Mouse (Mus musculus): Measurements from ENCODE around the gene Chp2.

Chp2 gene

GRCm38 (mm10) chr7:122219315-122219801 is at the start of gene Chp2:
TSS of gene Chp2 (plus strand) at chr7:122219496.
- DNase-seq (ENCODE audit: low spot score in 2 of 2): peak in 1 of 2 experiments; percentile 33

DNA sequence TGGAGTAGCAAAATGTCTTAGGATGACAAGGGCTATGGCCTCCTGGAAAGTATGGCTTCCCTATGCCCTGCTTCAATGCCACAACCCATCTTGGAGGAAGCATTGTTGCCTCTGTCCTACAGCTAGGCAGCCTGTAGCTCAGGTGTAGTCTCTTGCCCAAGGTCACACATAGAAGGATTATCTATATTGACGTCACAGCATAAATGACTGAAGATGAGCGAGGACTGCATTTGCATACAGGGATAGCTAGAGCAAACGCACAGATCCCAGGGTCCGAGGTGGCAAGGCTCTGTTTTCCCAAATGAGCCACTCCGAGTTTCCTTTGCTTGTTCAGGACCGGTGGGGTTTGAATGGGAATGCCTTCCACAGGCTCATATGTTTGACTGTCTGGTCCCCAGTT is 48.6 kb upstream of the Chp2 start:
- DNase-seq (ENCODE audit: low spot score in 2 of 2): no peak

- DNase-seq (ENCODE audit: low spot score in 2 of 2): no peak
Measured at GRCm38 (mm10) chr7:122171613-122172012, 47.7 kb upstream of the Chp2 start.

DNA sequence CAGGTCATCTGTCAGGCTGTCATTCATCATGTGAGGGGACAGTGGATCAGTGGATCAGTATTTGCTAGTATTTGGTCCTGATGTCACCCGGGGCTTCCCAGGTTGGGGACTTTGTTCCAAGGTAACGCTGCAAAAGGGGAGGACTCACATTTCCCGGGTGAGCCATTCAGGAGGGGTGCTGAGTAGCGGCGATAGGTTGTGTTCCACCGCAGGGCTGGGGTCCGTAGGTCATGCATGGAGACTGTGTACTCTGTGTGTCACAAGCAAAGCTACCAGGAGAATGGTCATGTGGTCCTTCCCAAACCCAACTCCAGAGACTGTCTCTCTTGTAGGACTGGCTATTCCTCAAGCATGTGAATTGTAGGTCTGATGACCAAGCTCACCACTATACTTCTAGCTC is 38.6 kb upstream of the Chp2 start:
- DNase-seq (ENCODE audit: low spot score in 2 of 2): no peak

DNA sequence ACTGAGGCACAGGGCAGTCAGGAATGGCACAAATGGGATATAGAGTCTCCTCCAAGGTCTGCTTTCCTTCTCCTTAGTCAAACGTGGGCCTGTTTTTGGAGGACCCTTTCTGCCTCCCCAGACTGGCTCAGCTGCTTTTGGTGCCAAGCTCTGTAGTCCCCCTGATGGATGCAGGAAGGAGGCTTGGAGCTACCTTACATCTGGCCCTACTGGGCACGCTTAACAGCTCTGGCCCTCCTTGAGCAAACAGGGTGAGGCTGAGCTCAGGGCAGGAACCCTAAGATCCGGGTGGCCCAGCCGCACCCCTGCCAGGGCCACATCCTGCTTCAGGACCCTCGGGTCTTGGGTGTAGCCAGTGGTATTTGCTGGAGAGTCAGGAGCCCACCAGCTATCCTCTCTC is 34.7 kb upstream of the Chp2 start:
- DNase-seq (ENCODE audit: low spot score in 2 of 2): no peak

DNA sequence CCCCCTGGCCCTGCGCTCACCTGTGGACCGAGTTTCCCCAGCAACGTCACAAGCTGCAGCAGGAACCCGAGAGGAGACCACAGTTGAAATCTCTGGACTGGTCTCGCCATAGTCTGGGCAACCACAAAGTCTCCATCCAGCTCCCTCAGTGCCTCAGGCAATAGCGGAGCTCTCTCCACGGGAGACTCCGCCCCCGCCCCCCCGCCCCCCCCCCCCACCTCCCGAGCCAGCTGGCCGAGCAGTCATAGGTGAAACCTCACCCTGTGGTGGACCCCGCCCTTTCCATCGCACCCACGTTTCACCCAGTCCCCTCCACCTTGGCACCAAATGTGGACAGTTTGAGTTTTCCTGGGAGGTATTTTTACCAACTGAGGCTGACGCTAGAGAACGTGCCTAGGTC is 33.3 kb upstream of the Chp2 start, which contains the start of gene Ern2:
TSS of gene Ern2 (minus strand) at position 165 of the 400 bp plus-strand sequence.
- no peak for DNase-seq (ENCODE audit: low spot score in 2 of 2)

GRCm38 (mm10) chr7:122189484-122189883 is 29.8 kb upstream of the Chp2 start:
- peak in 1 of 2 experiments; percentile 19 for DNase-seq (ENCODE audit: low spot score in 2 of 2)

DNA sequence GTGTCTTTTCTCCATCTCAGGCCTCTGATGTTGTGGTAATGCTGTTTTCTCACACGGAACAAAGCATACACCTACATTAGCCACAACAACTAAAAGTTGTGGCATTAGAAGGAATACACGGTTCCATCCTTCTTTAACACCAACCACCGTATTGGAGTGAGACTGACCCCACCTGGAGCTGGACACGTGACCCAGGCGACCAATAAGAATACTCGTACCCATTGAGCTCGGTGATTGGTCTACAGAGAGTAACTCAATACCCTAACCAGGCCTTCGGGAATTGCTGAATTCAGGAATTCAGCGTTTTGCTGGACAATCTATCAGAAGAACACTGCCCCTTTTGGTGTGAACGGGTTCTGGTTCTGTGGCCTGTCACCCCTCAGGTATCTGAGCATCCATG is 28.2 kb upstream of the Chp2 start:
- DNase-seq (ENCODE audit: low spot score in 2 of 2): no peak

- no peak for DNase-seq (ENCODE audit: low spot score in 2 of 2)
Measured at GRCm38 (mm10) chr7:122193919-122194318, 25.4 kb upstream of the Chp2 start.

DNA sequence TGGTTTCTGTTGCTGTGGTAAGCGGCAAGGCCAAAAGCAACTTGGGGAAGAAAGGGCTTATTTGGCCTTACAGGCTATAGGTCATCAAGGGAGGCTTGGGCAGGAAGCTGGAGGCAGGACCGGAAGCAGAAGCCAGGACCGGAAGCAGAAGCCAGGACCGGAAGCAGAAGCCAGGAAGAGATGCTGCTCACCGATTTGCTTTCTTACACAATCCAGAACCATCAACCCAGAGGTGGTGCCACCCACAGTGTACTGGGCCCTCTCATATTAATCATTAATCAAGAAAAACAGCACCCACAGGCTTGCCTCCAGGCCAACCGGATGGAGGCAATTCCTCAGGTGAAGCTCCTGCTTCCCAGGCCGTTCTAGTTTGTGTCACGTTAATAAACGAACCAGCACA is 22.5 kb upstream of the Chp2 start:
- DNase-seq (ENCODE audit: low spot score in 2 of 2): no peak

GRCm38 (mm10) chr7:122197306-122197705 is 22.0 kb upstream of the Chp2 start:
- peak; percentile 20 to 36 for DNase-seq (ENCODE audit: low spot score in 2 of 2)

DNA sequence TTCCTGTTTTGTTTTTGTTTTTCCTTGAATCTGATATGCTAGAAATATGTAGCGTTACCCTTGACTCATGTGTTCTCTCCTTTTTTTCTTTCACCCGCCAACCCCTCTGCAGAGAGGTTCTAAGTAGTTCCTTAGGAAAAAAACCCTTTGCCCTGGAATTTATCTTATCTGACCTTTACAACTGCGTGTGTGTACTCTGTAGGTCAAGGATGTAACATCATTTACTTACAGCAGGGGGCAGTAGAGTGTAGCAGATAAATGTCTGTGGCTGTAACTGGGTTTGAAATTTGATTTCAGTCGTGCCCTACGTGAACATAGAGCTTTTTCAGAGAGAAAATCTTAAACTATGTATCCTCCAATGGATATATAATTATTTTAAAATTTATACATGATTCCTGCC is 20.0 kb upstream of the Chp2 start:
- DNase-seq (ENCODE audit: low spot score in 2 of 2): no peak

DNA sequence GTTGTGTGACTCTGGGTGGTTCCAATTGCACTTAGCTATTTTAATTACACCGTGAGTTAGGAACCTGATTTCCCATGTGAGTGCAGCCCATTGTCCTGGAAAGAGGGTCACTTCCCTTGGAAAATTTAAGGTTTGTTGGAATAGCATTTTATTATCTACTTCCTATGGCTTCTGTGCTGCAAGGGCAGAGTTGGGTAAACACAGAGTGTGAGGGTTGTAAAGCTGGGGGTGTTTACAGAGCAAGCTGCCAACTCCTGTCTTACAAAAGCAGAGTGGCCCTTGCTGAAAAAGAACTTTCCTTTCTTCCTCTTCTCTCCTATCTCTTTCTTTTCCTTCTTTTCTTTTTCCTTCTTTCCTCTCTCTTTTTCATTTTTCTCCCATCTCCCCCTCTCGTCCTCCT is 15.4 kb upstream of the Chp2 start:
- no peak for DNase-seq (ENCODE audit: low spot score in 2 of 2)

DNA sequence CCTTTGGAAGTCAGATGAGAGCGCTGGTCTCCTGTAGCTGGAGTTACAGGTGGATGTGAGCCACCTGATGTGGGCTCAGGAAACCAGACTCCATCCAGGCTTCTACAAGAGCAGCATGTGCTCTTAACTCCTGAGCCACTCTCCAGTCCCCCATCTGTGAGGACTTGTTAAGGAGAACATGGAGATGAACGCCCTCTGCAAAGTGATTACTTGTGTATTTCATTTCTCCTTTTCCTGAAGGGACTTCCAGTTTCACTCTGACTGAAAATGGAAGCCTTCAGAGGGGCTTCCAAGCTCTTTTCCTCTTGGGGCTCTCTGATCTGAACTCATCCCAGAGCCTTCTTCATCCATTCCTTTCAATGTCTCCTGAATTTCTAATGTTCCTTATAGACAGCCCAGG is 13.2 kb upstream of the Chp2 start:
- no peak for DNase-seq (ENCODE audit: low spot score in 2 of 2)

- no peak for DNase-seq (ENCODE audit: low spot score in 2 of 2)
Measured at GRCm38 (mm10) chr7:122208276-122209021, 10.8 kb upstream of the Chp2 start.

GRCm38 (mm10) chr7:122226020-122226742 is 6.9 kb downstream of the Chp2 start:
- no peak for DNase-seq (ENCODE audit: low spot score in 2 of 2)

GRCm38 (mm10) chr7:122226744-122227143 is 7.4 kb downstream of the Chp2 start:
- DNase-seq (ENCODE audit: low spot score in 2 of 2): no peak

- no peak for DNase-seq (ENCODE audit: low spot score in 2 of 2)
Measured at GRCm38 (mm10) chr7:122229306-122229705, 10.0 kb downstream of the Chp2 start.

GRCm38 (mm10) chr7:122229916-122230315 is 10.6 kb downstream of the Chp2 start:
- DNase-seq (ENCODE audit: low spot score in 2 of 2): no peak

DNA sequence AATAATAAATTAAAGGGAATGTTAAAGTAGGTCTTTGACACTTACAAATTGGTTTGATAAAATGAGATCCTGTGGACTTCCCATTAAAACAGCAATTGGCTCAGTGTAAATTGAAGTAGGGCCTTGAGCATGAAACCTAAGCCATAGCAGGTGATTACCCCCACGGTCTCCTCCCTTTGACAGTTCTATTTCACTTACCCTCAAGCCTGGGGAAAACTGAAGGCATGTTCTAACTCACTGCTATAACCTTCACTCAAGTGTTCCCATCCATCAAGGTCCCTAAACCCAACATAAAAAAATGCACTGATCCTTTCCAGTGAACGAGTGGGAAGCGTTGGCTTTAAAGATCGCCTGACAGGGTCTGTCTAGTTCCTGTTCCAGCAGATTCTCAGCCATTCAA is 11.6 kb downstream of the Chp2 start:
- DNase-seq (ENCODE audit: low spot score in 2 of 2): no peak

DNA sequence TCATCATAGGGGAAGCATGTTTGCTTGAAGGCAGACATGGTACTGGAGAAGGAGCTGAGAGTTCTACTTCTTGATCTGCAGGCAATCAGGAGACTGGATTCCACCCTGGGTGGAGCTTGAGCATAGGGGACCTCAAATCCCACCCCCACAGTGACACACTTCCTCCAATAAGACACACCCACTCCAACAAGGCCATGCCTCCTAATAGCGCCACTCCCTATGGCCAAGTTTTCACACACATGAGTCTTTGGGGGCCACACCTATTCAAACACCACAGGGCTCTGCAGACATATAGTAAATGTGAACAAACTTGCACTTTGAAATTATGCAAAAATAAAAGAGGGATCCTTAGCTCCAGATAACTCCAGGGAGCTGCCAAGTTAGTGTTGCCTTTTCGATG is 19.6 kb downstream of the Chp2 start:
- no peak for DNase-seq (ENCODE audit: low spot score in 2 of 2)

DNA sequence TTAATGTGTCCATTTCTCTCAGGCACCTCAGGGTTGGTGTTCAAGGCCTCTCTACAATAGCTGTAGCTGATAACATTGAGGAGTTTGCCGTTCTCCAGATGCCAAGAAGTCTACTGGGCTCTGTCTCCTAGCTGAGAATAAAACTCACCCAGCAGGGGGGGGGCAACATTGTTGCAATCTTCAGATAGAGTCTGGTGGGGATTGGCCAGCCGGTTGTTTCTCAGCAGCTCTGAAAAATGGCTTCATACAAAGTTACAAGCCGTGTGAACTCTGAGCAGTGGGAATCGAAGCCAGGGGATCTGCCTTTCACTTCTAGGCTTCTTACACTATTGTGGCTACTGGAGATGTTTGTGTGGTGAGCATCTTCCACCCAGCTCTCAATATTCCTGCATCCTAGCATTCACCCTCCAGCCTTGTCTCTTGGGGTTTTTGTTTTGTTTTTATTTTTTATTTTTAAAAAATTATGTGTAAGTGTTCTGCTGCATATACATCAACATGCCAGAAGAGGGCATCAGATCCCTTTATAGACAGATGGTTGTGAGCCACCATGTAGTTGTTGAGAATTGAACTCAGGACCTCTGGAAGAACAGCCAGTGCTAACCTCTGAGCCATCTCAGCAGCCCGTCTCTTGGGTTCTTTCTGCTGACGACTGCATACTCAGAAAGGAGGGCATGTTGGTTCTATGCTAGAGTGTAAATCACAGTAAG is 21.3 kb downstream of the Chp2 start:
- no peak for DNase-seq (ENCODE audit: low spot score in 2 of 2)
